ENCODE assay signal across 9 mouse cellular contexts in genomic region chr2:79865275-79865999, GRCm38 (mm10).
DNase-seq lines count a peak whose midpoint lies in the region; ATAC-seq and TF ChIP-seq lines count a peak whose summit lies in the region.
"Had no signal": no experiment of that assay in that cellular context is flagged by ENCODE, and none has a peak within 500 bp of the region (broad histone marks: within the 10 kb centered on the region; RNA-seq: fewer than 3 reads in every experiment).

No protein-coding gene starts in this region.

- TF ChIP-seq CTCF in CH12.LX (conservative IDR thresholded peaks at IDR 0.05 in 1 of 2, IDR thresholded peaks at IDR 0.05 in 1 of 2; ENCODE audit: low read depth in 2 of 2, low read length in 2 of 2) = peak; percentile 84 to 87
- peak; percentile 87 for TF ChIP-seq CTCF in lung, embryonic 14.5 days (IDR thresholded peaks at IDR 0.05; ENCODE audit: low read depth)

- peak; percentile 95 for TF ChIP-seq RAD21 in CH12.LX (IDR thresholded peaks at IDR 0.05; ENCODE audit: low read depth, low read length)

- no peak overlapping the region for H3K4me2 ChIP-seq in CH12.LX (ENCODE audit: insufficient read depth, low read depth, poor library complexity, severe bottlenecking)
- H3K4me2 ChIP-seq in heart, embryonic 15.5 days = no peak overlapping the region
- H3K4me2 ChIP-seq in lung, embryonic 14.5 days = no peak overlapping the region
- H3K4me2 ChIP-seq: heart, embryonic 13.5 days had no signal

- 38% methylated on average over 9 of the region's 9 CpGs for WGBS in heart, embryonic 15.5 days
- WGBS in lung, embryonic 14.5 days = 44% methylated on average over 9 of the region's 9 CpGs

- H3K27ac ChIP-seq in CH12.LX (ENCODE audit: insufficient read depth, low read depth) = no peak overlapping the region
- H3K27ac ChIP-seq in heart, embryonic 15.5 days = no peak overlapping the region
- H3K27ac ChIP-seq in lung, embryonic 14.5 days (ENCODE audit: low read depth) = no peak overlapping the region
- H3K27ac ChIP-seq: heart, embryonic 13.5 days had no signal

- no peaks in the 10 kb centered on the region for H3K9me3 ChIP-seq in CH12.LX (replicated peaks; ENCODE audit: low read length)
- no peaks in the 10 kb centered on the region for H3K9me3 ChIP-seq in heart, embryonic 15.5 days (replicated peaks)
- H3K9me3 ChIP-seq in lung, embryonic 14.5 days (ENCODE audit: low read depth, low read length) = no peaks in the 10 kb centered on the region
- H3K9me3 ChIP-seq: heart, embryonic 13.5 days had no signal

- no peak for TF ChIP-seq EP300 in CH12.LX (IDR thresholded peaks at IDR 0.05; ENCODE audit: low read length)

- no peaks in the 10 kb centered on the region for H3K4me1 ChIP-seq in CH12.LX (ENCODE audit: control insufficient read depth in 1 of 2, insufficient read depth in 2 of 2)
- H3K4me1 ChIP-seq in heart, embryonic 15.5 days (replicated peaks) = no peaks in the 10 kb centered on the region
- H3K4me1 ChIP-seq in lung, embryonic 14.5 days (ENCODE audit: insufficient read depth) = no peaks in the 10 kb centered on the region
- H3K4me1 ChIP-seq: heart, embryonic 13.5 days had no signal

- H3K79me2 ChIP-seq in CH12.LX (replicated peaks; ENCODE audit: control insufficient read depth, extremely low read depth, insufficient read depth, poor library complexity, severe bottlenecking) = no peaks in the 10 kb centered on the region

- H3K9ac ChIP-seq in CH12.LX (ENCODE audit: insufficient read depth, low read depth) = no peak overlapping the region
- H3K9ac ChIP-seq in heart, embryonic 15.5 days = no peak overlapping the region
- no peak overlapping the region for H3K9ac ChIP-seq in lung, embryonic 14.5 days
- H3K9ac ChIP-seq: heart, embryonic 13.5 days had no signal

- no peaks in the 10 kb centered on the region for H3K36me3 ChIP-seq in CH12.LX (replicated peaks in 1 of 2; ENCODE audit: control insufficient read depth in 1 of 2, insufficient read depth in 1 of 2, low read length in 1 of 2)
- no peaks in the 10 kb centered on the region for H3K36me3 ChIP-seq in heart, embryonic 15.5 days
- H3K36me3 ChIP-seq in lung, embryonic 14.5 days (ENCODE audit: insufficient read depth) = no peaks in the 10 kb centered on the region

- ATAC-seq in heart, embryonic 15.5 days (replicated peaks; ENCODE audit: insufficient number of reproducible peaks, insufficient read depth, low FRiP score, low read depth) = 0 out of 2 replicates have a peak, but pooled peaks have one; percentile 35
- ATAC-seq in lung, embryonic 14.5 days (ENCODE audit: insufficient read depth) = peak; percentile 78

- DNase-seq in 3T3-L1 (ENCODE audit: low read depth, low spot score) = peak; percentile 87
- peak; percentile 72 for DNase-seq in CH12.LX (ENCODE audit: extremely low read depth)
- DNase-seq in cerebellum, postnatal 10 days = peak; percentile 56 to 87
- DNase-seq in kidney, postnatal 10 days = peak; percentile 13
- DNase-seq in lung, embryonic 14.5 days = peak; percentile 91
- peak; percentile 82 for DNase-seq in retina, postnatal 1 day
- no peak for DNase-seq in testis, postnatal 10 days (ENCODE audit: low spot score)

- H3K27me3 ChIP-seq in CH12.LX (replicated peaks) = no peaks in the 10 kb centered on the region
- peaks cover 11% of the 10 kb centered on the region for H3K27me3 ChIP-seq in heart, embryonic 15.5 days
- H3K27me3 ChIP-seq in lung, embryonic 14.5 days (ENCODE audit: insufficient read depth, low read length) = no peaks in the 10 kb centered on the region

- no peak overlapping the region for H3K4me3 ChIP-seq in CH12.LX (replicated peaks in 1 of 3; ENCODE audit: low read depth in 2 of 3, low read length in 2 of 3, poor library complexity in 1 of 3)
- no peak overlapping the region for H3K4me3 ChIP-seq in heart, embryonic 15.5 days
- H3K4me3 ChIP-seq in lung, embryonic 14.5 days (ENCODE audit: low read depth, low read length) = no peak overlapping the region
- H3K4me3 ChIP-seq: heart, embryonic 13.5 days had no signal

- in situ Hi-C loops in CH12.LX (cut with MboI; ENCODE audit: low pct_ligation_motif_present, low pct_unique_long_range_greater_than_20kb, low sequenced_read_pairs) = loop anchor here (10.0 kb wide), 1 partner anchor 399 kb away; no protein-coding TSS in a partner anchor

- TF ChIP-seq POLR2A in CH12.LX (IDR thresholded peaks at IDR 0.05; ENCODE audit: low read depth, low read length) = no peak

- dilution Hi-C loops in CH12.LX (cut with MboI; ENCODE audit: extremely low pct_ligation_motif_present, extremely low pct_unique_long_range_greater_than_20kb, low sequenced_read_pairs) = no loop called here

TF ChIP-seq in CH12.LX, 34 proteins besides CTCF, POLR2A, EP300 and RAD21:
- TF ChIP-seq ZC3H11A (IDR thresholded peaks at IDR 0.05; ENCODE audit: low read depth, low read length) (peak; percentile 39), SMC3 (IDR thresholded peaks at IDR 0.05; ENCODE audit: low read depth, low read length) (peak; percentile 81), TBP (conservative IDR thresholded peaks at IDR 0.05; ENCODE audit: low read depth, low read length) (no peak)
